Mouse (Mus musculus) liver, embryonic 14.5 days (tissue): ENCODE results near the gene Vsig10l.

Experiments
- CTCF ChIP-seq: IDR thresholded peaks from 2 replicates; pipeline ENCODE4 v1.5.1; 2016; ENCODE audit warnings: antibody characterized with exemption, low read depth, control low read depth
- EP300 ChIP-seq: IDR thresholded peaks from 2 replicates; pipeline ENCODE4 v1.6.1; 2016; ENCODE audit warnings: antibody characterized with exemption, low read depth

- TF ChIP-seq EP300 (no peak), CTCF (no peak)
Measured at GRCm38 (mm10) chr7:43464864-43465343, 2.0 kb downstream of the Vsig10l start.
